Mouse (Mus musculus): ENCODE measurements around the gene Mki67.

Gene Mki67

DNA sequence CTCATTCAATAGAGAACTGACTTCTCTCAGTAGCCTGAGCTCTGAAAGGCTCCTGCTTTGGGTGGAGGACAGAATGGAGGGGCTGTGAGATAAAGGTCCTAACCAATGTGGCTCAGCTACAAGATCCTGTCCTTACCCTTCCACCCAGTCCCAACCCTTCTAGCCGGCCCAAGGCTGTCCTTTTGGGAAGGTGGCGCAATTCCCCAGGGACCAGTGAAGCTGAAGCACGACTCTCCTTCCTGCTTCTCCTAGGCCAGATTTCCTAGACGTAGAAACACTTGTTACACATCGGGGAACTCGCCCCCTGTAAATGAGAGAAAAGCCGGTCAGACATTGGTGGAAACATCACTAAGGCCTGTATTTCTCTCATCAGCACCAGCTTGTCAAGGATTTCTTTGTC, 52.0 kb downstream of the Mki67 start:
- no peak for DNase-seq

DNA sequence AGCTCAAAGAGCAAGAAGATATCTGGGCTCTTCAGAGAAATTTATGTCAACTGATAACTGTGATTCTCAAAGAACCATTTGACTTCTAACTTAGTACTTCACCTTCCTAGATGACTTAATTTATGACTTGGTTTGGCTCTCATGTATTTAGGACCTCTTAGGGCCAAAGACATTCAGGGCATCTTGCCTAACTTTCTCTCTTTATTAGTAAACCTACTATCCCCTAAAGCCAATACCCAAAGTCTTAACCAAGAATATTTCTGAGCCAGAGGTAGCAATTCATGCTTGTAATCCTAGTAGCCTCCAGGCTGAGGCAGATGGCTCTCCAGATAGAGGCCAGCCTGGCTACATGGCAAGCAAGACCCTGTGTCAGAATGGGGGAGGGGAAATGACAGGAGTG, 55.8 kb downstream of the Mki67 start:
- DNase-seq = no peak

- no peak for DNase-seq
These were observed 56.7 kb downstream of the Mki67 start for GRCm38 (mm10) chr7:135659314-135659935.

DNA sequence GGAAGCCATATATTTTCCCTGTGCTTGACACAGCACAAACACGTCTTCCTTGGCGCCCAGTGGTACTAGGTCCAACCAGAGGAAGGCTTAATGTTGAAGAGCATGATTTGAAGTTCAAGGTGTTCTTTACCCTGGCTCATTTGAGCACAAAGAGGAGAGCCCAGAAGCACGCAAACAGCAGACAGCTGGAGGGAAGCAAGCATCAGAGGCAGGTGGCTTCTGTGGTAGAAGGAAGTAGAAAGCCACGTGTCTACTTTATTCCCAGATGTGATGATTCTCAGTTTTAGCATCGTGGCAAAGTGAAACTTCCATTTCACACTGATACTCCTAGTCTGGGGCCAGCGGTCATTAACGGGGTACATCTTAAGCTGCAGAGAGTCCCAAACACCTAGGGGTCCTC, 58.0 kb downstream of the Mki67 start:
- no peak for DNase-seq

DNA sequence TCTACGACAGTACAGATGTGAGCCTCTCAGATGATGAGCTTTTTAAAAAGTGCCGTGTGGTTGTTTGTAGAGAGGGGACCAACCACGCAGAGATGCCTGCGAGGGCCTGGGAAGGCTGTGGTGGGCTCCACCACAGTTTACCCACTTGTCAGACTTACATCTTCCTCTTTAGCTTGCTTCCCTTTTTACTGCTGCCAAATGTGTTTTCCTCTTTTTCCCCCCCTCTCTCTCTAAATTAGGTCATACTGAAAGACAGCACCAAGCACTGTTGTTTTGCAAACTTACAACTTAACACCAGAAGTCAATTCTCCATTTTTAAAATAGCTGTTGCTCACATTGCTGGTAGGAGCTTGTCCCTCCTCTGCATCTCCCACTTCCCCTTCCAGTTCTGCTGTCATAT, 61.0 kb downstream of the Mki67 start:
- no peak for DNase-seq

DNA sequence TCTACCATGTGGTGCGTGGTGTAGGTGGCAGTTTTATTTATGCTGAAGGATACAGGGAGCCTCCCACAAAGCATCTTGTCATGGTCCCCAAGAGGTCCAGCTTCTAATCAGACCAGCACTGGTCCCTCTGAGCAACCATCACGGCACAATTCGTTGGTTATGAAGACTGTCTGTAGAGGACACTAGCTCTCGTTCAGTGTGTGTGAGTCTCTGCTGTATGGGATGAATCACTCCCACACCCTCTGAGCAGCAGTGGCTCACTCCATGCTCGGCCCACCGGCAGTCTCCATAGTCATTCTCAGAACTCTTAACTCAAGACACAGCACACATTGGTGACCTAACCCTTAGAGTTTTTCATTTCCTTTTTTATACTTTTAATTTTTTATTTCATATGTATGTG, 61.9 kb downstream of the Mki67 start:
- no peak for DNase-seq

- DNase-seq = no peak
These were observed 62.6 kb downstream of the Mki67 start for GRCm38 (mm10) chr7:135653601-135654000.

- no peak for DNase-seq
These were observed 63.4 kb downstream of the Mki67 start for GRCm38 (mm10) chr7:135652781-135653180.

- DNase-seq = no peak
These were observed 64.2 kb downstream of the Mki67 start for GRCm38 (mm10) chr7:135651831-135652511.

DNA sequence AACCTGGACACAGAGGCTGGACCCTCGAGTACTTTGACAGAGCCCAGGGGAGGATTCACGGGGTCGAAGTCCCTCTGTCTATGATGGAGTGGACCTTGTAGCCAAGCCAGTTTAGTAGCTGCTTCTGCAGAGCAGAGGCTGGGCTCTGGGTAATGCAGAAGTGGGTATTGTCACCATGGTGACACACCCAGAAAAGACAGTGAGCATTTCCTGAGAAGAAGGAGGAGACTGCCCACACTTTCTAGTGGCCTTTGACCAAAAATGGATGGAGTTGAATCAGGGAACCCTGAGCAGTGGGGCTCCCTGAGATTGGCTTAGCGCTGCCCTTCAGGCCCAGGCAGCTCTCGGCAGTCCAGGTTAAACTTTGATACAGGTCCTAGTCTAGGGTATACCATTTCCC, 66.1 kb downstream of the Mki67 start:
- no peak for DNase-seq

GRCm38 (mm10) chr7:135649306-135649705, 66.9 kb downstream of the Mki67 start:
- no peak for DNase-seq

GRCm38 (mm10) chr7:135648821-135649220, 67.3 kb downstream of the Mki67 start:
- DNase-seq = no peak

- DNase-seq = no peak
These were observed 69.2 kb downstream of the Mki67 start for GRCm38 (mm10) chr7:135646976-135647375.

DNA sequence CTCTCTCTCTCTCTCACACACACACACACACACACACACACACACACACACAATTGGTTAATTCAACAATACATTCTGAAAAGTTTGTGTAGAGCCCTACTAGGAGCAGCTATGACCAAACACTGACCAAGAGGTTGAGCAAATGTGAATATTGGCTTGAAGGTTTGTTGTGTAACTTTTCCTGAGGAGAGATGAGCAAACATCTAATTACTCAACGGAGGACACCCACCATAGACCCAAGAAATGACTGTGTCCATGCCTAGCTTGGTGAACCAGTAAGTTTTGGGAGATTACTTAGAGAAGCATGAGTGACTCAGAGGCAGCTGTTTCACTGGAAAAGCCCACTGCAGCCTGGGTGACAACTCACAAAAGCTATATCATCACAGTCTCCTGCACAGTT, 71.7 kb downstream of the Mki67 start:
- DNase-seq = no peak

- peak; percentile 79 to 83 for DNase-seq
These were observed 74.3 kb downstream of the Mki67 start for GRCm38 (mm10) chr7:135641698-135642507.

Data from cerebellum, postnatal 14 days (tissue).